Mouse (Mus musculus): Measurements from ENCODE around the gene Cdh18.

DNA sequence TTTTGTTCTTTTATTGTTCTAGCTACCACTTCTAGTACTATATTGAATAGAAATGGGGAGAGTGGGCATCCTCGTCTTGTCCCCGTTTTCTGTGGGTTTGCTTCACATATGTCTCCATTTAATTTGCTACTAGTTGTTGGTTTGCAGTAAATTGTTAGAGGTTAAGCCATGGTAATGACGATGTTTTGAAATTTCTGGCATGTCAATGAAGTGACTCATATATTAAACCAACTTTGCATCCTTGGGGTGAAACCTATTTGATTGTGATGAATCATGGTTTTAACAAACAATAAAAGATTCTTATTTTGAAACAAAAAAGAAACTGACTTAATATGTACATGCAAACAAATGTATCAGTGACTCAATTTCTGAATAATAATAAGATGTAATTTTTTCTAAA, 817.5 kb downstream of the Cdh18 start:
- TF ChIP-seq CTCF (IDR thresholded peaks at IDR 0.05; ENCODE audit: control insufficient read depth, insufficient read depth, low read length) (no peak), POLR2A (IDR thresholded peaks at IDR 0.05; ENCODE audit: borderline replicate concordance, control insufficient read depth, low read depth, low read length) (no peak)
